Mouse (Mus musculus) left cerebral cortex, adult 18-20 months (tissue): ENCODE data around the gene Rap1b. TPM values are rescaled to one million over a fixed set of nuclear protein-coding genes. Genes with fewer than 3 reads are reported as not detected.

ENCODE experiments used
- DNase-seq, 2 experiments: peaks; one replicate each; pipeline ENCODE4 v3.0.0; 2021 to 2022; ENCODE audit warnings: low spot score in 2 of 2, mixed read lengths in 1 of 2
- total RNA-seq, 2 experiments: library from RNA; stranded (reverse); gene quantifications; 2 replicates each; pipeline ENCODE4 v1.2.3; 2021

Rap1b gene
- total RNA-seq, 2 experiments from 2014 or later, result 56.7 to 65.4 TPM

DNA sequence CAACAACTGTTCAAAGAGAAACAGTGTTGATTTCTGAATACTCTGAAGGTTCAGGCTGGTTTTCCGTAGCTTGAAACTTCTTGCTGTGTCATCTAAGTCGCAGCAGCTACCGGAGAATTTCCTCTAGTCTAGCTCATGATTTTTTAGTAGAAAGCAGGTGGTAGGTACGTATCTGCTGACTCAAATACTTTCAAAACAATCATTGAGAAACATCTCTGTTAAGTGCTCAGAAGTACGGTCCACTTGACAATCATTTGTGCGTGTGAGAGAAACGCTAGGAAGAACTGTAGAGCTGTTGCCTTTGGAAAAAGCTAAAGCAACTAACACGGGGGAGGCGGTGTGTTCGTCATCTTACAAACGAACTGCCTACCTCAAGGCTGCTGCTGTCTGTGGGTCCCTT, 14.0 kb upstream of the Rap1b start:
- no peak for DNase-seq

DNA sequence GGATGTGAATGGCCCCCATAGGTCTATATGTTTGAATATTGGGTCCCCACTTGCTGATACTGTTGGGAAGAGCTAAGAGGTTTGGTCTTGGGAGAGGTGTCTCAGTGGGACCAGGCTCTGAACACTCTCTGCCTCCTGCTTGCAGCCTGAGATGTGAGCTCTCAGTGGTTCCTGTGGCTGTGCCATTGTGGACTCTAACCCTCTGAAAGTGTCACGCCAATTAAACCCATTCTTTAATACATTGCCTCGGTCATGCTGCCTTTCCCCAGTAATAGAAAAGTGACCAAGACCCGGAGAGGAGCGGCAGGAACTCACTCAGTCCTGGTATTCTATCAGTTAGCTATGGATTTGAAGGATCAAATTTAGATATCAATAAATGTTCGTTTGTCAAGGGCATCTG, 12.4 kb upstream of the Rap1b start:
- DNase-seq, result no peak

DNA sequence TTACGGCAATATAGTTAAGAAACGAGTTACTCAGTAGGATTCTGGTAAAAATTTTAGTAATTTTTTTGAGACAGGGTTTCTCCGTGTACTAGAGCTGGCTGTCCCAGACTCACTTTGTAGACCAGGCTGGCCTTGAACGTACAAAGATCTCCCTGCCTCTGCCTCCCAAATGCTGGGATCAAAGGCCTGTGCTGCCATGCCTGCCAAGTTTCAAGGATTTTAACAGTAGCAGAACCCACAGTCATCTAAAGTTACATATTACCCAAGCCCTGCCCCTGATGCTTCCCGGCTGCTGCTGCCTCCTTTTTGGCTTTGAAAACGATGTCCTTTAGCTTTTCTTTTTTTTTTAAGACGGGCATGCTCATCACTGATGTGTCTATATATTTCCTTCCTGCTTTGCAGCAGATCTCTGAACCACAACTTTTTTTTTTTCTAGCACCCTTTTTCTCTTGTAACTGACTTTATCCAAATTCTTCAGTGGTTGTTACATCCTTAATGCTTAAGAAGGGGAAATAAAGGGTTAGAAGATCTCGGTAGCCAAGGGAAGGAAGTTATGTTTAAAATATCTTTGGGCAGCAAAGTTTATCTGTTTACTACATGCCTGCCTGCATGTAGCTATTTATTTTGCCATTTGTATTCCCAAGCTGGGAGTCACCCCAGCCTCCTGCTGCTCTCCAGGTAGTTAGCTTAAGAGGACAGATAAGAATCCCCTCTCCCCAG, 10.3 kb upstream of the Rap1b start:
- no peak for DNase-seq

DNA sequence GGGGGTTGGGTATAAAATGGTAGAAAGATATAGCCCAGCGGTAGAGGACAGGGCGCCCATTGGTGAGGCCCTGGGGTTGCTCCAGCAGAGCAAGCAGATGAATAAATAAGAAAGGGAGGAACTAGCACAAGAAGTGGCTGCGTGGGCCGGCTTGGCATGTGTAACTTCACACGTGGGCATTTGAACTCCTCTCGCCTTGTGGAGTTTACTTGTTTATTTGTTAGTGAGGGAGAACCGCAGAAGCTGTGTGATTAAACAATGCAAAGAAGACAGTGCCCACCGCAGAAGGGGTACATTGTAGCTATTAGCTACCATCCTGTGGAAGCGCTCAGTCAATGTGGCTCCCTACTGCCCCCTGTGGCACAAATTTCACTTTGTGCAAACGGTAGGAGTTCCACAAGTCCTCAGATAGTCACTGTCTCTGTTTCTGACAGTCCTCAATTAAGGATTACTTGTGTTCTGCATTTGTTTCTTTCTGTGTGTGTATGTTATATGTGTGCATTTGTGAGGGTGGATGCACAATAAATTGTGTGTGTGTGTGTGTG, 6.9 kb upstream of the Rap1b start:
- no peak for DNase-seq

DNA sequence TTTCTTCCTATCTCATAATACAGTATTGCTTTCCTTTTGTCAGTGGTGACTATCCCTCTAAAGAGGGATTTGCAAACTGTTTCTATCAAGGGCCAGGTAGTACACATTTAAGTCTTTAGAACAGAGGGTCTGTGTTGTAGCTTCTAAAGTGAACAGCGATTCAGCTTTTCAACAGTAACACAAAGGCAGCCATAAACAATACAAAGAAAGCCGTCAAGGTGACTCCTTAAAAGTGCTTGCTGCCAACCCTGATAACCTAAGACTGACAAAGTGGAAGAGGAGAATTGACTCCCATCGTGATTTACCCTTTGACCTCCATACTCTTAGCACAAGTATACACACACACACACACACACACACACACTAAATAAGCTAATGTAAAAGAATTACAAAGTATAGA, 3.1 kb upstream of the Rap1b start:
- DNase-seq, result no peak

DNA sequence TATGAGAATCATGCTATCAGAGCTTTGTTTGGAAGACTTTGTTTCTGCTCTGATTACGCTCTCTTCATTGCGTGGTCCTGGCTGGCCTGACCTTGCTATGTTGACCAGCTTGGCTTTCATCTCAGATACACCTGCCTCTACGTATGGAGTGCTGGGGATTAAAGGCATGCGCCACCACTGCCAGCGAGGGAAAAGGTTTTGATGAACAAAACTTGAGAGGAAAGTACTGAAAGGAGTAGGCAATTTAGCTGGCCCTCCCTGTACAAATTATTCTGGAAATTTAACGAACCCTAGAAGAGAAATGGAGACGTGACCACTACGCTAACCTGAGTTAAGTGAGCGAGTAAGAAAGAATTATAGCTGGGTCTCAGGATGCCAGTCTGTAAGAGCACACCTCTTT, 961 bp upstream of the Rap1b start:
- DNase-seq, result no peak

DNA sequence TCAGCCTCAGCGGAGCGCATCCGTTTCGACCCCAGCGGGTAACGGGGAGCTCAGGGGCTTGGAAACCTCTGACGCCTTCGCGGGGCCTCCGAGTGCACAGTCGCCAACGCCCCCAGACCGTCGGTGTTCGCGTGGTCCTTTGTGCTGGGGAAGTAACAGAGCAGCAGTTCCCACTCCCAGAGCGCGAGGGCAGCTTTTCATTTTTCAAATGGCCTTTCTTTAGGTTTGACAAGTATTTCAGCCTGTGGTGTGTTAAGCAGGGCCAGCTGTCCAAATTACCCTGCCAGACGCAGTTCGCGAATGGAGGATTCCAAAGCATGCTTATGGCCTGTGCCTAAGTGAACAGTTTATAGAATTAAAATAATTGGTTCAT, 411 bp upstream of the Rap1b start:
- DNase-seq, result no peak

DNA sequence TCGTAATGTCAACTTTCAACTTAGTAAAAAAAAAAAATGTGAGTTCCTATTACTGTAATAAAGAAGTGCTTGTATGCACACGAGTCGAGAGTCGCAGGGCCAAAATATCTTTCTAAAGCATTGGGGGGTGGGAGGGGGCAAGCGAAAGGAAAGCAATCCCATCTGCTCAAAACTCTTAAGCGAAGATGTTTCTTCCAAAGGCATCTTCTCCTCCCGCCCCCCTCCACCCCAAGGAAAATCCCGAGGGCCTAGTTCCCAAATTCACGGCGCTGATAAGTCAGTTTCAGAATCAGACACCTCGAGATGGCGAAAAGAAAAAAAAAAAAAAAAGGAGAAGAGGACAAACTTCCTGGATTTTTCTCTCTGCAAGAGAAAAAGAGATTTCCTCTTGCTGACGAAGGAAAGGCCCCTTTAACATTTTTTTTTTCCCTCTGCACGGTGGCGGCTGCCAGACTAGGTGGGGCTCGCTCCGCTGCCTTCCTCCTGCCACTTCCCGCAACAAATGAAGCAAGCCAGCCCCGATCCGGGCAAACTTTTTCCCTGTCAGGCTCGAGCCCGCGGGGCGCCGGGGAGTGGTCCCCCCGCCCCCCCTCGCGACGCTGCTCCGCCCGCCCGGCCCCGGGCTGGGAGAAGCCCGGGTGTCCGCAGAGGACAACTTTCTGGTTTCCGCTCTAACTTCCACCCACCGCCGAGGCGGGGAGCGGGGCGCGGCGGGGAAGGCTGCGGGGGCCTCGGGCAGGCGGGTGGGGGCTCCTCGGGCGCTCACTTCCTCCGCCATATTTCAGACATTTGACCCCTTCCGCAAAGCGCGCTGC, 846 bp downstream of the Rap1b start:
- peak; percentile 37 to 54 for DNase-seq

DNA sequence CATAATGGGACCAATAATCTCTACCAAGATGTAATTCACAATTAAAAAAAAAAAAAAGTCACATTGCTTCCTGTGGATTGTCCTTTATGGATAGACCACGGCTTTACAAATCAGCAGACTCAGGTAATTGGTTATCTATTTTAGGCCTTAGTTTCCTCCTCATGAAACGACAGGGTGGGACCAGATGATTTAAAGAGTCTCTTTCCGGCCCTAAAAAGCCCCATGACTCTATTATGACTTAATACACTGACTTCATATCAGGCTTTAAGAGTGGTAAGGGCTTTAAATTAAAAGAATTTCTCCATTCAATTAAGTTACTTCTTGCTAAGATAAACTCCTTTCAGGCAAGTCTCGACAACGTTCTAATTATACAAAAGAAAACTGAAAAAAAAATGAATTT, 1.6 kb downstream of the Rap1b start:
- no peak for DNase-seq

DNA sequence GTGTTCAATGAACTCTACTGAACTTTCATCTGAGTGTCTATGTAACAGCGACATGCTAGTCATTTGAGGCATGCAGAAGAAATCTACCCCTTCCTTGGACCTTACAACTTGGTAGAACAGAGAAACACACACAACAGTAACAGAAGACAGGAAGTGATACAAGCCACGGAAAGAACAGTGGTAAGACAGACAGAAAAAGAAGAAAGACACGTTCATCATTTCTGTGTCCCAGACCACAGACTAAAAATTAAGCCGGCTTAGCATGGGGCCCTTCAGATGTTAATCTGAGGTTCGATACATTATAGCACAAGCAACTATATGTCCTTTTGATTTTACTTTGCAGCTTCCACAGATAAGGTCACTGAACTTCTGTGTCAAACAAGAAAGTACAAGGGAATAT, 2.1 kb downstream of the Rap1b start:
- DNase-seq, result no peak

DNA sequence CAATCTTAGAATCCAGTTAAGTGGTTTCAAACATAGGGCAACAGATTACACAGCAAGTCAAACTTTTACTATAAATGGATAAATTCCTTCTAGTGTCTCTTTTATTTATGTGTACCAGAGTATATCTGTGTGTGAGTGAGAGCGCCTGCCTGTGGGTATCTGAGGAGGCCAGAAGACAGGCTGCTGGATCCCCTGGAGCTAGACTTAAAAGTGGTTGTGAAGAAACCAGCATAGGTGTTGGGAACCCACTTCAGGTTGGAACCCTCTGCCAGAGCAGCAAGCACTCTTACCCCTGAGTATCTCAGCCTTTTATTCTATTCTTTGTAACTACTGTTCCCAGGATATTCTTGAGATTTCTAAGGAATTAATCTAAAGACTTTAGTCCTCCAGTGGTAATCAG, 4.1 kb downstream of the Rap1b start:
- no peak for DNase-seq

DNA sequence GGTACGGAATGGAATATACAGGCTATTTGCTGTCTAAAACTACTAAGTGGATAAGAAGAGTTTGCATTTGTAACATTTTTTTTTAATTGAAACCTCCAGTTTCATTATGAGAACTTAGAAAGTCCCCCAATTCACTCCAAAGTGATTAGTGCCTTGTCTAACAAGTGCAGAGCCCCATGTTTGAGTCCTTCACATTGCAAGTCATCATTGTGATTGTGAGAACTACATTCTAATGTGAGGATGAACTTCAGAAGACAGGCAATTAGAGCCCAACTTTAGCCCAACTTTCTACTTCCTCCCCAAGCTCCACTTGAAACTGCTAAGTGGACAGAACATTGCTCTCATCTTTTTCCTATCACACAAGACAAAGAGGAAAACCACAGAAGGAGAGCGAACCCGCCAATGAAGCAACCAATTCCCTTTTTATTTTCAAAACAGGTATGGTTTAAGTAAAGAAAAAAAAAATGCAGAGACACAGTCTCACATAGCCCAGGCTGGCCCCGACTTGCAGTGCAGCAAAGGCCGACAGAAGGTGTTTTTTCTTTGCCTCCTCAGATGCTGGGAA, 5.3 kb downstream of the Rap1b start:
- no peak for DNase-seq

DNA sequence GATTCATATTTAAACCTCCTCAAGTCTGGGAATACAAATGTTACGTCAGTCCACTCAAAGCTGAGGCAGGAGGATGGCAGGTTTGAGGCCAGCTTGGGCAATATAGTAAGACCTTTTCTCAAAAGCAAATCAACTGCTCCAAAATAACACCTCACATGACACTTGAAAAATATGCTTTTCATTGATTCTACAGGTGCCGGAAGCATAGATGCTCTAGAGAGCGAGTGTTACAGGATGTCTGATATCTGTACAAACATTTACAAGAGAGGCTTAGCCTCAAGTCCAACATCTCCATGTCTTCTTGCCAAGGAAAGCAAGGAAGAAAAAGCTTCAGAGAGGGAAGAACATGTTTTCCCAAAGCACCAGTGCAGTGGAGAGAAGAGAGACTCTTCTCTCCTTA, 6.1 kb downstream of the Rap1b start:
- no peak for DNase-seq

DNA sequence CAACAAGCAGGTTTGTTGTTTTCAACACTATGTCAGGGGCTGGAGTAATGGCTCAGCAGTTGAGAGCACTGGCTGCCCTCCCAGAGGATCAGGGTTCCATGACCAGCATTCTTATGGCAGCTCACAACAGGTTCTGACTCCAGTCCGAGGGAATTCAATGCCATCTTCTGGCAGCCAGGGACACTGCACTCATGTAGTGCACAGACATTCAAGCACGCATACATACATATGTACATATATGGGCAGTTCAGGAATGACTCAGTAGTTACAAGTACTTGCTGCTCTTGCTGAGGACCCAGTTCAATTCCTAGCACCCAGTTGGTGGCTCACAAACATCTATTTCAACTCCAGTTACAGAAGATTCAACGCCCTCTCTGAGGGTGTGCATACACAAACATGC, 6.9 kb downstream of the Rap1b start:
- no peak for DNase-seq

DNA sequence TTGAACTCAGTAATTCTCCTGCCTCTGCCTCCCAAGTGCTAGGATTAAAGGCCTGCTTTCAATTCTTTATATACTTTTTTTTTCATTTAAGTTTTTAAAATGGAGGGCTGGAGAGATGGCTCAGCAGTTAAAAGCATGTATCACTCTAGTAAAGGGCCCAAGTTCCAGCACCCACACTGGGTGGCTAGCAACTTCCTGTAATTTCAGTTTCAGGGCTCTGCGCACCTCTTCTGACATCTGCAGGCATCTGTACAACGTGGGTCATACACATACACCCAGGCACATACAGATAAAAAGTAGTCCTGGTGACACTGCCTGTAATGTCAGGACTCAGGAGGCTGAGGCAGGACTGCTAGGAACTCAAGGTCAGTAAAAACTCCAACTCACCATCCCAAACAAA, 9.5 kb downstream of the Rap1b start:
- no peak for DNase-seq

DNA sequence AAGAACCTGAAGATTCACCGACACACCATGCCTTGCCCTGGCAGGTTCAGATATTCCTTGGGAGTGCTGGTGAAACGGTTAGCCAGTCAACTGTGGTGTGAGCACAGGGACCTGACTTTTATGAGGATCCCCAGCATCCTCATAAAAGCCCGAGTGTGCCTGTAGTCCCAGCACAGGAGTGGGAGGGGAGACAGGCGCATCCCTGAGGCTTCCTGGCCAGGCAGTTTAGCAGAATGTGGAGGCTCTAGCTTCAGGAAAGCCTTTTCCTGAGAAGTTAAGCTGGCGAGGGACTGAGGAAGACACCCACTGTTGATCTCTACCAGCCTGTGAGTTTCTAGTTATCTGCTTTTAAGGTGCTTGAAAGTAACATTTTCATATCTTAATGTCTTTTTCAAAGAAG, 10.4 kb downstream of the Rap1b start:
- no peak for DNase-seq

DNA sequence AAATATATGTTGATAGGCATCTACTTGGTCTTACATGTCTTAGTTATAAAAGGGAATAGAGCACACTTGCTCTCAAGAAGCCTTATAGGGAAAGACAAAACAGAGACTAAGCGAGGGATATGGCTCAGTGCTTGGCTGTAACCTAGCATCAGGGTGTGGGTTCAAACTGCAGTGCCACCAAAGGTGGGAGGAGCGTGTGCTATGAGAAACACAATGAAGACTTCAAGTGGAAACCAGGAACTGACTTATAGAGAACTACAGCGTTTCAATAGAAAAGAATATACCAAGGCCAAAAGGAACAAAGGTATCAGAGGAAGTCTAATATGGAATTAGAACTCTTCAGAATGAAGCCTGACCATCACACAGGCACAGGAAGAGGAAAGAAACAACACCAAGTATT, 15.0 kb downstream of the Rap1b start:
- no peak for DNase-seq

DNA sequence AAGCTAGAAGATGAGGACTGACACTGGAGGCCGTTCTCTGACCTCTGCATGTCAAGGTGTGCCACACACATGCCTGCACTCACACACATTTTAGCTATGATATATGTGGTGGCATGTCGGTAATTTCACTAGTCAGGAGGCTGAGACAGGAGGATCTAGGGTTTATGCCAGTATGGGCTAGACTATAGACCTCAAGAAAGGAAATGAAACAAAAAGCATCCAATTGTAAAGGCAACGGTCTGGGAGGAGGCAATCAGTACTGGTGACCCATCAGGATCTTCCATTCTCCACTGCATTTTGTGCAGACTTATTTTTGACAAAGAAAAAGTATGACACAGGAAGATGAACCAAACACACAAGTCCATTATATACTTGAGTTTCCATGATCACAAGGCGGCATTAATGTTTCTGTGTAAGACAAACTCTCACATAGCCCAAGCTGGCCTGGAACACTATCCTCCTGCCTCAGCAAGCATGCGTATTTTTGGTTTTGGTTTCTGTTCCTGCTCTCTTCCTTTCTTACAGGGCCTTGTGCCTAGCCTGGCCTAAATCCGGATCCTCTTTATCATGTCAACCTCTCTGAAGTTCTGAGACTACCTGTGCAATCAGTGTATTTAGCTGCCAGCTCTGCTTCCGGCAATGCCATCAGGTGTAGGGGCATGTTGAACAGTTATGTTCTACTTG, 16.2 kb downstream of the Rap1b start:
- no peak for DNase-seq

DNA sequence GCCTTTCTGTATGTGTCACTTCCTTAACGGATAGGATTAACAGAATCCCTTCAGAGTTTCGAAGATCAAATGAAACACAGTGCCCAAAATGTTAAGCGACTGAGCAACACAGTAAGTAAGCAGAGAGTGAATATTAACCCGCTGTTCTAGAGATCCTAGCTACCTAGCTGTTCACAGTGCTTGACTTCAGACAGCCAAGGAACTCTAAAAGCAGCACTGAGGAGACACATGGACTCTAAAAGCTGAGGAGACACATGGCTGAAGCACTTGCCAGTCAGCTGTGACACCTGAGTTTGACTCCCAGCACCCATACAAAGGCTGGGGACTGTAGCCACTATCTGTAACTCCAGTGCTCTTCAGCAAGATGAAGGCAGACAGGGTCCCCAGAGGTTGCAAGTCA, 16.8 kb downstream of the Rap1b start:
- DNase-seq, result no peak

DNA sequence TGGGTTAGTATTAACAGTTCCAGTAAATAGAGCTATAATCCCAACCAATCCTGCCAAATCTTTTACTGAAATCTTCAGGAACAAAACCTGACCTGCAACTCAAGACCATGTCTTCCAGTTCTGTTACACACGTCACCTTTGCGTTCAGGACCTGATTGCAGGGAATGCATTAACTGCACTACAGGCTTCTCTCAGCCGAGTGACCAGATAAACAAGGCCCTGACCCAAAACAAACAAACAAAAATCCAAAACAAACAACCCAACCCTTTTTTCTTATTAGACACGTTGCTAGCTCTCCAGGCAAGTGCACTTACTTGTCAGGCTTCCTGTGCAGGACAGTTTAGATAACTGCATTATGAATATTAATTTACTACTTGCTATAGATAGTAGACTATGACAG, 17.3 kb downstream of the Rap1b start:
- no peak for DNase-seq

DNA sequence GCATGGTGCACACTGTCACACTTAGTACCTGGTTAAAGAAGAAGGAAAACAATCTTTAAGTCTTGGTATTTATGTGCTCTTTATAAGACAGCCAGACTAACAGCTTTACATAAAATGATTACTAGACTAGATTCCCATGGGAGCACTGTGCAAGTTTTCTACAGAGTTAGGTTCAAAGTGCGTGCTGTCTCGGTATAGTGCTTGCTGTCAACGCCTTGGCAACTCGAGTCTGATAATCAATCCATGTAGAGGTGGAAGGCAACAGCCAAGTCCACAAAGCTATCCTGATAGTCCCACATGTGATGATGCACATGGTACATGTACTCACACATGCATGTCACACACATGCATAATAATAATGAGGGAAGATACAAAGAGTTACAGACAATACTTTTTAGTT, 21.2 kb downstream of the Rap1b start:
- DNase-seq, result no peak

DNA sequence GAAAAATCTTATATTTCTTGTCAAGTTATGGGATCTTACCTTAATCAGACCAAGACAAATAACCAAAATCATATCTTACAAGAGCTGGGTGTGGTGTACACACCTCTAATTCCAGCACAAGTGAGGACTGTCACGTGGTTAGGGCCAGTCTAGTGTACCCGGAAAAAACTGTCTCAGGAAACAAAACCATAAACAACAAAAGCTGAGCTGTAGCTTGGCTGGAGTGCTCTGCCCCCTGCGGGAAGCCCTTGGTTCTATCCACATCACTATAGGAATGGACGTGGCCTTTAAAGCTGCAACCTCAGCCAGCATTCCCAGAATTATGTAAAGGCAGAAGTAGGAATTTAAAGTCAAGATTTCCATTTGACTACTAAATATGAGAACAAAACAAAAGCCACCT, 21.7 kb downstream of the Rap1b start:
- DNase-seq, result no peak
